In genomic region chr13:31572806-31573508, GRCm38 (mm10) we compare ENCODE assay signal across 25 mouse cellular contexts. TPM values are rescaled to one million over a fixed set of nuclear protein-coding genes. Genes with fewer than 3 reads are reported as not detected.
"Had no signal": no experiment of that assay in that cellular context is flagged by ENCODE, and none has a peak within 500 bp of the region (broad histone marks: within the 10 kb centered on the region; RNA-seq: fewer than 3 reads in every experiment).

No protein-coding gene starts in this region.

- H3K4me3 ChIP-seq: limb, embryonic 15.5 days; liver, embryonic 13.5 days; liver, embryonic 15.5 days; midbrain, embryonic 10.5 days; midbrain, embryonic 12.5 days; myocyte; neural tube, embryonic 13.5 days; neural tube, embryonic 15.5 days; stomach, embryonic 15.5 days had no signal

- H3K4me2 ChIP-seq: limb, embryonic 15.5 days; liver, embryonic 13.5 days; liver, embryonic 15.5 days; lung, embryonic 14.5 days; midbrain, embryonic 12.5 days; neural tube, embryonic 13.5 days; neural tube, embryonic 15.5 days; stomach, embryonic 15.5 days had no signal

- DNase-seq: liver, embryonic 13.5 days; lung, adult 18-20 months; lung, embryonic 14.5 days; lung, postnatal 10 days; lung, postnatal 4 days; midbrain, embryonic 14.5 days; right cerebral cortex, postnatal 14 days; thymus, adult 2 months; thymus, postnatal 25 days; thymus, postnatal 4 days had no signal

- H3K9me3 ChIP-seq: limb, embryonic 15.5 days; liver, embryonic 13.5 days; liver, embryonic 15.5 days; midbrain, embryonic 10.5 days; midbrain, embryonic 12.5 days; neural tube, embryonic 13.5 days; neural tube, embryonic 15.5 days; stomach, embryonic 15.5 days had no signal

- H3K36me3 ChIP-seq: limb, embryonic 15.5 days; liver, embryonic 13.5 days; liver, embryonic 15.5 days; midbrain, embryonic 10.5 days; midbrain, embryonic 12.5 days; neural tube, embryonic 13.5 days; neural tube, embryonic 15.5 days; stomach, embryonic 15.5 days had no signal

- H3K27ac ChIP-seq: limb, embryonic 15.5 days; liver, embryonic 13.5 days; liver, embryonic 15.5 days; midbrain, embryonic 10.5 days; midbrain, embryonic 12.5 days; neural tube, embryonic 13.5 days; neural tube, embryonic 15.5 days; stomach, embryonic 15.5 days had no signal

- H3K27me3 ChIP-seq: liver, embryonic 13.5 days; liver, embryonic 15.5 days; midbrain, embryonic 12.5 days; neural tube, embryonic 13.5 days; neural tube, embryonic 15.5 days; stomach, embryonic 15.5 days had no signal

- H3K4me1 ChIP-seq: liver, embryonic 15.5 days; midbrain, embryonic 12.5 days; neural tube, embryonic 13.5 days; stomach, embryonic 15.5 days had no signal

- ATAC-seq: midbrain, embryonic 16.5 days had no signal

- H3K9ac ChIP-seq: limb, embryonic 15.5 days; liver, embryonic 13.5 days; liver, embryonic 15.5 days; lung, embryonic 14.5 days; midbrain, embryonic 12.5 days; neural tube, embryonic 13.5 days; neural tube, embryonic 15.5 days; stomach, embryonic 15.5 days had no signal

RNA-seq across cellular contexts. Expression of gene A530084C06Rik, which starts 13.8 kb away (rescaled TPM):
- total RNA-seq: megakaryocyte-erythroid progenitor cell, adult 5-6 weeks had no signal
- polyA plus RNA-seq: limb, embryonic 15.5 days; liver, embryonic 13.5 days; liver, embryonic 15.5 days; lung, embryonic 14.5 days; lung, embryonic 16.5 days; midbrain, embryonic 10.5 days; midbrain, embryonic 12.5 days; midbrain, embryonic 14.5 days; midbrain, embryonic 16.5 days; myocyte; neural tube, embryonic 11.5 days; neural tube, embryonic 13.5 days; neural tube, embryonic 15.5 days; spleen, adult 2 months; stomach, embryonic 15.5 days had no signal

RNA-seq across cellular contexts. Expression of gene Foxq1, which starts 17.0 kb away (rescaled TPM):
- total RNA-seq: megakaryocyte-erythroid progenitor cell, adult 5-6 weeks had no signal

RNA-seq across cellular contexts. Expression of gene Foxf2, which starts 52.7 kb away (rescaled TPM):
- total RNA-seq: liver, adult 2 months; megakaryocyte-erythroid progenitor cell, adult 5-6 weeks had no signal
- polyA plus RNA-seq: liver, adult 2 months; liver, embryonic 13.5 days; testis, adult 2 months had no signal
